Mouse (Mus musculus) thymus, adult 18-20 months (tissue): ENCODE results near the gene Patj.
"Not testable (repeated sequence)": the region's sequence is repeated elsewhere in the genome, so short reads cannot be mapped to it uniquely, and the experiment has no call there.

Experiments
- DNase-seq, 2 experiments: peaks; one replicate each; pipeline ENCODE4 v3.0.0; 2022; ENCODE audit warnings: mixed read lengths in 2 of 2

Gene Patj

GRCm38 (mm10) chr4:98584023-98584422 lies 188.4 kb downstream of the Patj start:
- DNase-seq = no peak

GRCm38 (mm10) chr4:98586303-98586702 lies 190.7 kb downstream of the Patj start:
- DNase-seq = no peak

GRCm38 (mm10) chr4:98587686-98588085 lies 192.1 kb downstream of the Patj start:
- no peak for DNase-seq

- no peak for DNase-seq
Observed at GRCm38 (mm10) chr4:98593961-98594360, 198.4 kb downstream of the Patj start.

GRCm38 (mm10) chr4:98598546-98598971 lies 203.0 kb downstream of the Patj start:
- no peak for DNase-seq

GRCm38 (mm10) chr4:98599358-98599757 lies 203.8 kb downstream of the Patj start:
- no peak for DNase-seq

- no peak for DNase-seq
Observed at GRCm38 (mm10) chr4:98603131-98603530, 207.5 kb downstream of the Patj start.

- no peak for DNase-seq
Observed at GRCm38 (mm10) chr4:98610501-98610900, 214.9 kb downstream of the Patj start.

GRCm38 (mm10) chr4:98614395-98614794 lies 218.8 kb downstream of the Patj start:
- DNase-seq = no peak

GRCm38 (mm10) chr4:98619199-98619598 lies 223.6 kb downstream of the Patj start:
- no peak for DNase-seq

- DNase-seq = peak in 1 of 2 experiments; percentile 14
Observed at GRCm38 (mm10) chr4:98620986-98621784, 225.6 kb downstream of the Patj start.

GRCm38 (mm10) chr4:98622180-98622579 lies 226.6 kb downstream of the Patj start:
- no peak for DNase-seq

- no peak for DNase-seq
Observed at GRCm38 (mm10) chr4:98622996-98623673, 227.6 kb downstream of the Patj start.

GRCm38 (mm10) chr4:98628286-98628685 lies 232.7 kb downstream of the Patj start:
- DNase-seq = no peak

GRCm38 (mm10) chr4:98629217-98629616 lies 233.6 kb downstream of the Patj start:
- not testable (repeated sequence) for DNase-seq

GRCm38 (mm10) chr4:98635140-98635837 lies 239.7 kb downstream of the Patj start:
- DNase-seq = no peak

GRCm38 (mm10) chr4:98638731-98639130 lies 243.1 kb downstream of the Patj start:
- DNase-seq = no peak

GRCm38 (mm10) chr4:98653650-98654049 lies 258.1 kb downstream of the Patj start:
- DNase-seq = no peak

GRCm38 (mm10) chr4:98654419-98654821 lies 258.8 kb downstream of the Patj start:
- no peak for DNase-seq

GRCm38 (mm10) chr4:98656759-98657158 lies 261.2 kb downstream of the Patj start:
- no peak for DNase-seq

- DNase-seq = no peak
Observed at GRCm38 (mm10) chr4:98659032-98659431, 263.4 kb downstream of the Patj start.

- no peak for DNase-seq
Observed at GRCm38 (mm10) chr4:98660534-98660933, 264.9 kb downstream of the Patj start.

GRCm38 (mm10) chr4:98665884-98666283 lies 270.3 kb downstream of the Patj start:
- DNase-seq = no peak

- no peak for DNase-seq
Observed at GRCm38 (mm10) chr4:98666451-98666850, 270.9 kb downstream of the Patj start.
